Mouse (Mus musculus) kidney, adult 18-20 months (tissue): ENCODE results near the gene Angptl4.
A peak's percentile ranks its signal among the peaks of the same experiment; 100 is the strongest.
"Not testable (repeated sequence)": the region's sequence is repeated elsewhere in the genome, so short reads cannot be mapped to it uniquely, and the experiment has no call there.

Experiments
- DNase-seq: peaks from one replicate; pipeline ENCODE4 v3.0.0; 2021

Gene Angptl4

GRCm38 (mm10) chr17:33781124-33781977, at the start of gene Angptl4:
TSS of gene Angptl4 (minus strand) at chr17:33781830.
- DNase-seq, result peak; percentile 87

DNA sequence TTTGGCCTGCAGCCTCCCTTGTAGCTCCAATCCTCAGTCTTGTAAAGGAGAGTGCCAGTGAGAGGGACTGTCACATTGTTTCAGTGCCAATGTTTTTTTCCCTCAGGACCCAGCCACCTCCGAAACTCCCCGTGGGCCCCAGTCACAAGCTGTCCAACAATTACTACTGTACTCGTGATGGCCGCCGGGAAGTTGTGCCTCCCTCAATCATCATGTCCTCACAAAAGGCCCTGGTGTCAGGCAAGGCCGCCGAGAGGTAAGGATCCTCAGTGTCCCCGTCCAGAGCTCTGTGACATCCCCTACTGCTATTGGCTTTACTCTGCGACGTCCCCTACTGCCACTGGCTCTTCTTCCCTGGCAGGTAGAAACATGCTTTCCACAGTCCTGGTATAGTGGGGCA, 47.9 kb upstream of the Angptl4 start:
- no peak for DNase-seq

DNA sequence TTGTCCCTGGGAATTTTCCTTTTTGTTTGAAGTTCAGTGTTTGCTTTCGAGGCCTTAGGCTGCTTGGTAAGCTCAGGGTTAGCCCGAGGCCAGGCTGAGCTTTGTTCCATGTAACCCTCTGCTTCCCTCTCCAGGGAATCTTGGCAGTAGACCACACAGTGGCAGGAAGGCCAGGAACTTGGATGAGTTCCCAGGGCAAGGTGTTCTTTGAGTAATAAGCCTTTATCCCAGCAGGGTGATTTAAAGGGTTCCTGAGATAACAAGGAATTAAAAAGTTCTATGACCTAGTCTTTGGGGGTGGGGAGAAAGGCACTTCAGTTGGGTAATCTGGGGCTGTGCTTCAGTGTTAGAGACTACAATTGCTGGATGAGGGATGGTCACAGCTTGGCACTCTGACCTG, 47.3 kb upstream of the Angptl4 start:
- peak; percentile 83 for DNase-seq

GRCm38 (mm10) chr17:33826850-33827249, 45.2 kb upstream of the Angptl4 start:
- DNase-seq, result peak; percentile 76

DNA sequence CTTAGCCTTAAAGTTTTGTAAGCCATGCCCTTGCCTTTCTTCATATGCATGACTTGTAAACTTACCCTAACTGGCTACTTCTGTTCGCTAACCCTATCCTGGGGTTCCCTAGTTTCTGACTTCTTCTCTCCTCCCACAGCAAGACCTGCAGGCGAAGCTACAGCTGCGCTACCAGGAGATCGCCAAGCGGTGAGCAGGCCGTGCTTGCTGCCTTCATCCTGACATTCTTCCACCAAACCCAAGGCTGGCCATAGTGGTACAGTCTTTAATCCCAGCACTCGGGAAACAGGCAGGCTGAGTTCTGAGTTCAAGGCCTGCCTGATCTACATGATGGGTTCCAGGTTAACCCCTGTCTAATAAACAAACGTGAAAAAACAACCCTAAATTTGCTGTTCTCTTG, 43.8 kb upstream of the Angptl4 start:
- DNase-seq, result no peak

GRCm38 (mm10) chr17:33824997-33825330, 43.3 kb upstream of the Angptl4 start:
- DNase-seq, result not testable (repeated sequence)

- peak; percentile 100 for DNase-seq
These were observed 42.7 kb upstream of the Angptl4 start, which contains the start of the genes Rps28 and Ndufa7 for GRCm38 (mm10) chr17:33824084-33824996. TSS of gene Rps28 (minus strand) at chr17:33824562. TSS of gene Ndufa7 (plus strand) at chr17:33824572.

GRCm38 (mm10) chr17:33823171-33823570, 41.5 kb upstream of the Angptl4 start:
- not testable (repeated sequence) for DNase-seq

DNA sequence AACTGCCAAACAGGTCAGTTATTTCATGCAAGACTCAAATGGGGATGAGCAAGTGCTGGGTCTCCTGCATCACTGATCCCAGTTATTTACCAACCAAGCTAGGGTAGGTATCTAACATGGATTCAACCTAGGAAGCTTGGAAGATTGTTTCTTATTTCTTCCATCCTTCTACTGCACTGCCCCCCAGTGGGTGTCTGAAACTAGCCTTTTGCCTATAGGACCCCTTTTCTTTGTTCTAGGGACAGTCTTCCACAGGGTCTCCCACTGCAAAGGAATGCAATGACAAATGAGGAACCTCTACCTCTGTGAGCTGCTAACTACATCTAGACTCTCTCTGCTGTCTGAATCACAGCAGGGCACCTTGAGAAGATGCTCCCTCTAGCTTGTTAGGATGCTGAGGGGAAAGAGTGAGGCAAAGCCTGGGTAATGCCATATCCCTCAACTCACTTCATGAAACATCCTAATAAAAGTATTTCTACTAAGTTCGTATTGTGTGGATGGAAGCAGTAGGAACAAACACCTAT, 40.9 kb upstream of the Angptl4 start:
- no peak for DNase-seq

- no peak for DNase-seq
These were observed 36.5 kb upstream of the Angptl4 start for GRCm38 (mm10) chr17:33817969-33818643.

GRCm38 (mm10) chr17:33817184-33817968, 35.7 kb upstream of the Angptl4 start:
- peak; percentile 88 for DNase-seq

- DNase-seq, result no peak
These were observed 35.0 kb upstream of the Angptl4 start for GRCm38 (mm10) chr17:33816612-33817011.

- DNase-seq, result no peak
These were observed 33.8 kb upstream of the Angptl4 start for GRCm38 (mm10) chr17:33815399-33815798.

GRCm38 (mm10) chr17:33812990-33813389, 31.4 kb upstream of the Angptl4 start:
- peak; percentile 64 for DNase-seq

DNA sequence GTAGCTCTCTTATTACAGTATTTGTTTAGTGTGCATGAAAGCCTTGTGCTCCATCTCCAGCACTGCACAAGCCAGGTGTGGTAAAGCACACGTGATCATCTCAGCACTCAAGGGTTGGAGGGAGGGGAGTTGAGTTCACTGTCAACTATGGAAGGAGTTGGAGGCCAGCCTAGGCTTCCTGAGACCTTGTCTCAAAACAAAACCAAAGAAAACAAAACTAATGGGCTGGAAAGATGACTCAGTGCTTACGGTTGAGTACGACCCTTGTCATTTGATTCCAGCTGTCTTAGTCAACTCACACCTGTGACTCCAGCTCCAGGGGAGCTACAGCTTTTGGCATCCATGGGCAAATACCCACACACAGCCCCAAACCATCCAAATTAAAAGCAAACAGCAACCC, 30.8 kb upstream of the Angptl4 start:
- DNase-seq, result no peak

- no peak for DNase-seq
These were observed 29.5 kb upstream of the Angptl4 start for GRCm38 (mm10) chr17:33811142-33811516.

GRCm38 (mm10) chr17:33810334-33811141, 28.9 kb upstream of the Angptl4 start, which contains the start of gene Kank3:
TSS of gene Kank3 (plus strand) at chr17:33810519.
- peak; percentile 93 for DNase-seq

DNA sequence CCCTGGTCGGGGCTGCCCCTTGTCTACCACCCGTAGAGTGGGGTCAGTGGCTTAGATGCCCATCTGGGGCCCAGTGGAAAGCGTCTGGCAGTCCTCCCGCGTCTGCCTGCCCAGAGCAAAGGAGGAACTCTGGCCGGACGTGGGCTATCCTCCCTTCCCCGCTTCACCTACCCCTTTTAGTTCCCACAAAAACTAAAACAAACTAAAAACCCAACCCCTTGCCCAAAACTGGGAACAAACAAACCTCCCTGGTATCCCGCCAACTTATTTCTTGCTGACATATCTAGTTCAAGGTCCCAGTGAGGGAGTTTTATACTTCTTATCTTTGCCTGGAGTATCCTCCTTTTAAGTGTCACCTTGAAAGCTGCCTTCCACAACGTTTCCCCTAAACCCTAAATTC, 26.6 kb upstream of the Angptl4 start:
- no peak for DNase-seq

DNA sequence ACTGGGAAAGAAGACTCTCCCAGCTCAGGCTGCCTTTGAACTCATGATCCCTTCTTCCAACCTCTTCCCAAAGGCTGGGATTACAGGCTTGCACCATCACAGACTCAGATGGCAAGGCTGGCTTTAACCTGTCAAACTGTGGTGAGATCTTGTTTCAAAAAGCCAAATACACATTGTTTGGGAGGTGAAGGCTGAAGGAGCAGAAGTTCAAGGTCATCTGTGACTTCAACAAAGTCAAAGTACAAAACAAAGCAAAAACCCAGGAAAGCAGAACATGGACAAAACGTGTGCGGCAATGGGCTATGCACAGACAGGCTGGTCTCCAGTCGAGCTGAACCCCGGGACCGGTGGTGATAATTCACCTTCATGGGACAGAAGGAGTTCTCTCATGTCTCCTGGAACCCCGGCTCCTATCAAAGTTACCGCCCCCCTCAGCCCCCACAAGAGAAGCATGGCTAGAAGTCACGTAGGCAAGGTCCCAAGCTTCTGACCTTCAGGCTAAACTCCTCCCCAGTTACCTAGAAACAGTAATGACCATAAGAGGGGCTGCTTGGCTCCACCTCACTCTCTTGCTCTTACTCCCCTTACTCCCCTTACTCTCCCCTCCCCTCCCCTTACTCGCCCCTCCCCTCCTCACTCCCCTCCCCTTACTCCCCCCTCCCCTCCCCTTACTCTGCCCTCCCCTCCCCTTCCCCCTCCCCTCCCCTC, 25.7 kb upstream of the Angptl4 start:
- DNase-seq, result no peak

DNA sequence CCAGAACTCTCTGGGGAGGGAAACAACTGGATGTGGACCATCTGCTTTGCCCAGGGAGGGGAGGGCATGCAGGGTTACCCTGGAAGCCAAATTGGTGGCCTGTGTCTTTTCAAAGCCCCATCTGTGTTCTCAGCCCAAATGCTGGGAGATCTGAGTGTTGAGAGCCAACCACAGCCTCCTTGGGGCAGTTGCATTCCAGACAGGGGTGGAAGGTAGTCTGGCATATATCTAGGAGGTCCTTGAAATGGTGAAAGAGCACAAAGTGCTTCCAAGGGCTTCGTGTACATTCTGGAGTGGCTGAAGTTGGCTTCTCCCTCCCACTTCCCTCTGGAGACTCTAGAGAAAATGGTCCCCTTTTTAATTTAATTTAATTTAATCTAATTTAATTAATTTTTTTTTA, 23.1 kb upstream of the Angptl4 start:
- no peak for DNase-seq
